Mouse (Mus musculus): ENCODE data around the gene D930007J09Rik. TPM values are rescaled to one million over a fixed set of nuclear protein-coding genes. Genes with fewer than 3 reads are reported as not detected.

Gene D930007J09Rik
- total RNA-seq, 2 experiments from 2014 or later, result not detected

Other genes starting within 250 kb of the D930007J09Rik start
- not detected for gene Mylk4, start 18.9 kb downstream of the D930007J09Rik start, total RNA-seq (2021)
- 10 to 100 TPM; 37.0 to 48.8 TPM for gene Wrnip1, start 811 bp downstream of the D930007J09Rik start, total RNA-seq (2021)
- 100 to 1,000 TPM in 1 of 2 experiments, 1 to 10 TPM in 1; 8.7 to 154 TPM for gene Serpinb1a, start 48.3 kb upstream of the D930007J09Rik start, total RNA-seq (2021)
- gene Serpinb1c, start 95.4 kb upstream of the D930007J09Rik start, total RNA-seq (2021), result not detected
- gene Serpinb6b, start 162.4 kb upstream of the D930007J09Rik start, total RNA-seq (2021), result 10 to 100 TPM; 22.0 to 38.0 TPM
- gene Serpinb9, start 200.4 kb upstream of the D930007J09Rik start, total RNA-seq (2021), result 10 to 100 TPM; 18.7 to 20.0 TPM
- under 1 TPM; 0.13 to 0.16 TPM for gene Serpinb9b, start 224.6 kb upstream of the D930007J09Rik start, total RNA-seq (2021)

Measured in adrenal gland, postnatal 36 days (tissue).